Mouse (Mus musculus) liver, embryonic 15.5 days (tissue): ENCODE measurements at regions not wholly inside any gene's neighbourhood (a gene's known extent, or its start where the extent isn't known, plus 50 kb on each side); places are given as distances from the start of the nearest gene placed in this dataset.

Source experiments
- ATAC-seq: fragments of 200-750 bp; cut with Nextera tagmentation; 2 replicates; pipeline ENCODE4 v1.8.0; 2017; ENCODE audit warnings: moderate number of reproducible peaks, mild to moderate bottlenecking, moderate library complexity; ENCODE audit not compliant: insufficient read depth
- H3K27ac ChIP-seq: fragments of 300-500 bp; sonication (generic); replicated peaks from 2 replicates; pipeline ENCODE4 v1.5.1; 2015; ENCODE audit warnings: mild to moderate bottlenecking, inconsistent platforms
- H3K27me3 ChIP-seq: fragments of 300-500 bp; sonication (generic); 2 replicates; pipeline ENCODE4 v1.6.1; 2015; ENCODE audit warnings: mild to moderate bottlenecking, inconsistent platforms
- H3K36me3 ChIP-seq: fragments of 300-500 bp; sonication (generic); replicated peaks from 2 replicates; pipeline ENCODE4 v1.6.1; 2015; ENCODE audit warnings: moderate library complexity, mild to moderate bottlenecking, inconsistent platforms
- H3K4me1 ChIP-seq: fragments of 300-500 bp; sonication (generic); replicated peaks from 2 replicates; pipeline ENCODE4 v1.6.1; 2015; ENCODE audit warnings: inconsistent platforms
- H3K4me2 ChIP-seq: fragments of 300-500 bp; sonication (generic); 2 replicates; pipeline ENCODE4 v1.6.1; 2015; ENCODE audit warnings: moderate library complexity, mild to moderate bottlenecking, inconsistent platforms
- H3K4me3 ChIP-seq: fragments of 300-500 bp; sonication (generic); replicated peaks from 2 replicates; pipeline ENCODE4 v1.5.1; 2015; ENCODE audit warnings: mild to moderate bottlenecking, inconsistent platforms
- H3K9ac ChIP-seq: fragments of 300-500 bp; sonication (generic); 2 replicates; pipeline ENCODE4 v1.6.1; 2015; ENCODE audit warnings: moderate library complexity, mild to moderate bottlenecking, inconsistent platforms
- H3K9me3 ChIP-seq: fragments of 300-500 bp; sonication (generic); replicated peaks from 2 replicates; pipeline ENCODE4 v1.6.1; 2016; ENCODE audit warnings: inconsistent platforms
- whole genome bisulfite sequencing: fragments of 180-500 bp; shearing (Covaris S2); methylation state at CpG from one replicate; pipeline ENCODE4 v1.1.7; 2015; ENCODE audit warnings: mixed read lengths; ENCODE audit not compliant: insufficient replicate concordance; 5-methylcytosine and 5-hydroxymethylcytosine counted together

- ATAC-seq, result no peak
- H3K27me3 ChIP-seq, result no peaks in the 10 kb centered on the region
- no peak overlapping the region for H3K9ac ChIP-seq
- WGBS, result 83% methylated on average over 16 of the region's 16 CpGs
- no peak overlapping the region for H3K4me3 ChIP-seq
- H3K9me3 ChIP-seq, result no peaks in the 10 kb centered on the region
- H3K27ac ChIP-seq, result no peak overlapping the region
- H3K36me3 ChIP-seq, result no peaks in the 10 kb centered on the region
- no peak overlapping the region for H3K4me2 ChIP-seq
- peaks cover 22% of the 10 kb centered on the region for H3K4me1 ChIP-seq
Measured at GRCm38 (mm10) chr10:43767961-43768726, 133.4 kb downstream of the Qrsl1 start.

GRCm38 (mm10) chr10:43769026-43769425 is 132.5 kb downstream of the Qrsl1 start:
- 69% methylated on average over 3 of the region's 3 CpGs for WGBS
- H3K4me2 ChIP-seq, result no peak overlapping the region
- no peaks in the 10 kb centered on the region for H3K9me3 ChIP-seq
- no peak overlapping the region for H3K27ac ChIP-seq
- H3K27me3 ChIP-seq, result no peaks in the 10 kb centered on the region
- ATAC-seq, result no peak
- peaks cover 22% of the 10 kb centered on the region for H3K4me1 ChIP-seq
- no peaks in the 10 kb centered on the region for H3K36me3 ChIP-seq
- H3K9ac ChIP-seq, result no peak overlapping the region
- no peak overlapping the region for H3K4me3 ChIP-seq

- Histone ChIP-seq H3K27ac (no peak overlapping the region), H3K9ac (no peak overlapping the region), H3K4me2 (no peak overlapping the region), H3K4me3 (no peak overlapping the region), H3K9me3 (no peaks in the 10 kb centered on the region), H3K36me3 (no peaks in the 10 kb centered on the region), H3K4me1 (no peaks in the 10 kb centered on the region), H3K27me3 (no peaks in the 10 kb centered on the region)
- ATAC-seq, result no peak
- 53% methylated on average over 1 of the region's 1 CpGs for WGBS
Measured at GRCm38 (mm10) chr10:43775807-43776206, 125.7 kb downstream of the Qrsl1 start.

GRCm38 (mm10) chr10:43777612-43778600 is 123.6 kb downstream of the Qrsl1 start:
- no peak for ATAC-seq
- H3K9me3 ChIP-seq, result 0 out of 2 replicates have a peak, but pooled peaks cover 4% of the 10 kb centered on the region
- H3K4me3 ChIP-seq, result no peak overlapping the region
- no peaks in the 10 kb centered on the region for H3K4me1 ChIP-seq
- no peak overlapping the region for H3K27ac ChIP-seq
- 82% methylated on average over 28 of the region's 28 CpGs for WGBS
- no peaks in the 10 kb centered on the region for H3K27me3 ChIP-seq
- H3K9ac ChIP-seq, result no peak overlapping the region
- no peaks in the 10 kb centered on the region for H3K36me3 ChIP-seq
- H3K4me2 ChIP-seq, result no peak overlapping the region

- 60% methylated on average over 4 of the region's 4 CpGs for WGBS
- H3K27me3 ChIP-seq, result no peaks in the 10 kb centered on the region
- no peak overlapping the region for H3K27ac ChIP-seq
- no peaks in the 10 kb centered on the region for H3K4me1 ChIP-seq
- H3K9me3 ChIP-seq, result 0 out of 2 replicates have a peak, but pooled peaks cover 5% of the 10 kb centered on the region
- no peak overlapping the region for H3K4me2 ChIP-seq
- no peak overlapping the region for H3K4me3 ChIP-seq
- no peak overlapping the region for H3K9ac ChIP-seq
- ATAC-seq, result no peak
- no peaks in the 10 kb centered on the region for H3K36me3 ChIP-seq
Measured at GRCm38 (mm10) chr10:43780571-43780970, 121.0 kb downstream of the Qrsl1 start.

GRCm38 (mm10) chr10:43783304-43783703 is 118.2 kb downstream of the Qrsl1 start:
- no peak for ATAC-seq
- WGBS, result 78% methylated on average over 3 of the region's 3 CpGs

GRCm38 (mm10) chr10:43790780-43791179 is 110.8 kb downstream of the Qrsl1 start:
- 69% methylated on average over 4 of the region's 4 CpGs for WGBS

More at GRCm38 (mm10) chr10:43783304-43783703, 118.2 kb downstream of the Qrsl1 start:
- no peak overlapping the region for H3K4me2 ChIP-seq
- 0 out of 2 replicates have a peak, but pooled peaks cover 5% of the 10 kb centered on the region for H3K9me3 ChIP-seq
- H3K4me3 ChIP-seq, result no peak overlapping the region
- no peaks in the 10 kb centered on the region for H3K27me3 ChIP-seq
- H3K27ac ChIP-seq, result no peak overlapping the region
- no peaks in the 10 kb centered on the region for H3K36me3 ChIP-seq
- peaks cover under 1% of the 10 kb centered on the region; the same call in 1 of the 2 replicates for H3K4me1 ChIP-seq
- no peak overlapping the region for H3K9ac ChIP-seq

GRCm38 (mm10) chr10:43791525-43792021 is 110.0 kb downstream of the Qrsl1 start:
- Histone ChIP-seq H3K4me3 (no peak overlapping the region; the same call in 1 of the 2 replicates), H3K27ac (peak overlapping the region; percentile 93), H3K4me2 (peak overlapping the region; percentile 60), H3K9me3 (no peaks in the 10 kb centered on the region), H3K9ac (peak overlapping the region; percentile 48; the same call in 1 of the 2 replicates), H3K27me3 (no peaks in the 10 kb centered on the region), H3K4me1 (peaks cover 53% of the 10 kb centered on the region), H3K36me3 (no peaks in the 10 kb centered on the region)
- peak; percentile 98 for ATAC-seq
- WGBS, result 45% methylated on average over 4 of the region's 4 CpGs

More at GRCm38 (mm10) chr10:43790780-43791179, 110.8 kb downstream of the Qrsl1 start:
- no peaks in the 10 kb centered on the region for H3K36me3 ChIP-seq
- H3K9me3 ChIP-seq, result no peaks in the 10 kb centered on the region
- H3K27me3 ChIP-seq, result no peaks in the 10 kb centered on the region
- peak; percentile 54 for ATAC-seq
- no peak overlapping the region for H3K4me3 ChIP-seq
- H3K9ac ChIP-seq, result 0 out of 2 replicates have a peak overlapping the region, but pooled peaks have one; percentile 6
- peaks cover 53% of the 10 kb centered on the region for H3K4me1 ChIP-seq
- H3K27ac ChIP-seq, result peak overlapping the region; percentile 93
- H3K4me2 ChIP-seq, result 0 out of 2 replicates have a peak overlapping the region, but pooled peaks have one; percentile 60

GRCm38 (mm10) chr10:43792618-43793017 is 108.9 kb downstream of the Qrsl1 start:
- Histone ChIP-seq H3K4me1 (peaks cover 53% of the 10 kb centered on the region), H3K4me2 (0 out of 2 replicates have a peak overlapping the region, but pooled peaks have one; percentile 60), H3K4me3 (no peak overlapping the region), H3K9me3 (no peaks in the 10 kb centered on the region), H3K36me3 (no peaks in the 10 kb centered on the region), H3K27ac (peak overlapping the region; percentile 93), H3K27me3 (no peaks in the 10 kb centered on the region), H3K9ac (no peak overlapping the region)
- ATAC-seq, result no peak
- WGBS, result 60% methylated on average over 3 of the region's 3 CpGs

GRCm38 (mm10) chr10:43794587-43794986 is 107.0 kb downstream of the Qrsl1 start:
- H3K9ac ChIP-seq, result no peak overlapping the region
- no peak overlapping the region for H3K4me3 ChIP-seq
- WGBS, result 77% methylated on average over 9 of the region's 9 CpGs
- H3K9me3 ChIP-seq, result no peaks in the 10 kb centered on the region
- no peaks in the 10 kb centered on the region for H3K36me3 ChIP-seq
- no peak overlapping the region for H3K4me2 ChIP-seq
- H3K27me3 ChIP-seq, result no peaks in the 10 kb centered on the region
- H3K4me1 ChIP-seq, result peaks cover 46% of the 10 kb centered on the region
- no peak for ATAC-seq
- H3K27ac ChIP-seq, result no peak overlapping the region
